Mouse (Mus musculus) neural tube, embryonic 12.5 days (tissue): ENCODE measurements around the gene Plekhg2. TPM values are rescaled to one million over a fixed set of nuclear protein-coding genes. Genes with fewer than 3 reads are reported as not detected.
"Not testable (repeated sequence)": the region's sequence is repeated elsewhere in the genome, so short reads cannot be mapped to it uniquely, and the experiment has no call there.

ENCODE experiments used
- ATAC-seq: fragments of 200-750 bp; cut with Nextera tagmentation; 2 replicates; pipeline ENCODE4 v1.8.0; 2017; ENCODE audit warnings: low read depth, mild to moderate bottlenecking, moderate TSS enrichment, moderate library complexity; ENCODE audit not compliant: low FRiP score
- H3K27ac ChIP-seq: fragments of 300-500 bp; sonication (generic); 2 replicates; pipeline ENCODE4 v1.5.1; 2016
- H3K27me3 ChIP-seq: fragments of 300-500 bp; sonication (generic); replicated peaks from 2 replicates; pipeline ENCODE4 v1.6.1; 2016; ENCODE audit warnings: mild to moderate bottlenecking
- H3K36me3 ChIP-seq: fragments of 300-500 bp; sonication (generic); 2 replicates; pipeline ENCODE4 v1.6.1; 2016; ENCODE audit warnings: mild to moderate bottlenecking
- H3K4me1 ChIP-seq: fragments of 300-500 bp; sonication (generic); 2 replicates; pipeline ENCODE4 v1.6.1; 2016
- H3K4me2 ChIP-seq: fragments of 300-500 bp; sonication (generic); replicated peaks from 2 replicates; pipeline ENCODE4 v1.6.1; 2016; ENCODE audit warnings: mild to moderate bottlenecking
- H3K4me3 ChIP-seq: fragments of 300-500 bp; sonication (generic); 2 replicates; pipeline ENCODE4 v1.5.1; 2016
- H3K9ac ChIP-seq: fragments of 300-500 bp; sonication (generic); 2 replicates; pipeline ENCODE4 v1.6.1; 2016; ENCODE audit warnings: mild to moderate bottlenecking
- H3K9me3 ChIP-seq: fragments of 300-500 bp; sonication (generic); 2 replicates; pipeline ENCODE4 v1.6.1; 2016; ENCODE audit warnings: mild to moderate bottlenecking
- WGBS: fragments of 180-500 bp; shearing (Covaris S2); methylation state at CpG from one replicate; pipeline ENCODE4 v1.1.7; 2016; 5-methylcytosine and 5-hydroxymethylcytosine counted together
- polyA plus RNA-seq: library from polyadenylated mRNA; unstranded; fragments of >200 nt; fragmentation: Nextera tagmentation; extraction: Ambion mirVana; gene quantifications from 2 replicates; pipeline ENCODE4 v1.2.1, GENCODE M21; 2016

The Plekhg2 gene
- polyA plus RNA-seq, 1 experiment from 2014 or later, result 63.3 TPM

- peak overlapping the region; percentile 96 for H3K4me2 ChIP-seq
- H3K9me3 ChIP-seq, result no peaks in the 10 kb centered on the region
- peaks cover 24% of the 10 kb centered on the region for H3K4me1 ChIP-seq
- H3K4me3 ChIP-seq, result peak overlapping the region; percentile 84
- H3K27ac ChIP-seq, result peak overlapping the region; percentile 21; the same call in 1 of the 2 replicates
- H3K36me3 ChIP-seq, result peaks cover 56% of the 10 kb centered on the region
- no peaks in the 10 kb centered on the region for H3K27me3 ChIP-seq
- WGBS, result 7% methylated on average over 22 of the region's 22 CpGs
- H3K9ac ChIP-seq, result peak overlapping the region; percentile 88
- ATAC-seq, result no peak
These were observed 21.0 kb upstream of the Plekhg2 start for GRCm38 (mm10) chr7:28393272-28393951.

DNA sequence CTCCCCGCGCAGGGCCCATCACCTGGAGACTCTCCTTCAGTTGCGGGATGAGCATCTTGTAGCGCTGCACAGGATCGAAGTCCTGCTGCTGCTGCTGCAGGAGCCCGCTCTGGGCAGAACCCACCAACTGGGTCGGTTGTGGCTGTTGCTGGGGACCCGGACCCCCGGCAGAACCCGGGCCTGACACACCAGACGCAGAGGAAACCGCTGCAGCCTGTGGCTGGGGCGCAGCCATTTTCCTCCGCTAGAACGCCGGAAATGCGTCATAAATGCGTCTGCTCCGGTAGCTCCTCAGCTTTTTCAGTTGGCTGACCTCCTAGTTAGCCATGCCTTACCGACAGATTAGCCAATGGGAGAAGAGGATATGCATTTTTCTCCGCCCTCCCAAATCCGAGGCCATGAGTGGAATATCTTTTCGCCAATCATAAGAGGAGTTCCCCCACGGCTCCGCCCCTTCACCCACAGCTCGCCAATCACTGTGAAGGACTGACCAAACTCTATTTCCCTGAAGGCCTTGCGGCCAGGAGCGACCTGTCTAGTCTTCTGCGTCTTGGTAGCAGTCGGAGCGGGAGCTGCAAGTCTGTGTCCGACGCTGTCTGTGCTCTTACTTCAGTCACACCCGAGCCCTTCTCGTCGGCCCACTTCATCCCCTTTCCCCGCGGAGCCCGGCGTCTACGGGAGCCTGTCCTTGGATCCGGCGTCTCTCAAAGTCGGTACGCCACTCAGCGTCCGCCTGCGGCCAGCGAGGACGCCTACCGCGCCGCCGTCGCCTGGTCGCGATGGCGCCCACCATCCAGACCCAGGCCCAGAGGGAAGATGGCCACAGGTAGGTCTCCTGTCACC lies 20.3 kb upstream of the Plekhg2 start, which contains the start of the genes Med29 and Paf1:
TSS of gene Med29 (minus strand) at position 280 of the 843 bp plus-strand sequence.
TSS of gene Paf1 (plus strand) at position 523 of the 843 bp plus-strand sequence.
- peak within 1 kb of the TSS; percentile 21; the same call in 1 of the 2 replicates for H3K27ac ChIP-seq
- peaks cover 24% of the 10 kb centered on the region for H3K4me1 ChIP-seq
- no peaks in the 10 kb centered on the region for H3K27me3 ChIP-seq
- peaks cover 56% of the 10 kb centered on the region for H3K36me3 ChIP-seq
- peak within 1 kb of the TSS; percentile 96 for H3K4me2 ChIP-seq
- peak within 1 kb of the TSS; percentile 84 for H3K4me3 ChIP-seq
- under 1% methylated on average over 58 of the region's 58 CpGs for WGBS
- no peaks in the 10 kb centered on the region for H3K9me3 ChIP-seq
- peak; percentile 98 for ATAC-seq
- H3K9ac ChIP-seq, result peak within 1 kb of the TSS; percentile 88

GRCm38 (mm10) chr7:28390331-28390730 lies 17.9 kb upstream of the Plekhg2 start:
- H3K36me3 ChIP-seq, result peaks cover 52% of the 10 kb centered on the region
- H3K27ac ChIP-seq, result no peak overlapping the region
- H3K4me3 ChIP-seq, result no peak overlapping the region
- WGBS, result 98% methylated on average over 3 of the region's 3 CpGs
- H3K27me3 ChIP-seq, result no peaks in the 10 kb centered on the region
- no peak for ATAC-seq
- no peak overlapping the region for H3K4me2 ChIP-seq
- H3K9me3 ChIP-seq, result no peaks in the 10 kb centered on the region
- H3K9ac ChIP-seq, result no peak overlapping the region
- H3K4me1 ChIP-seq, result peaks cover 24% of the 10 kb centered on the region

DNA sequence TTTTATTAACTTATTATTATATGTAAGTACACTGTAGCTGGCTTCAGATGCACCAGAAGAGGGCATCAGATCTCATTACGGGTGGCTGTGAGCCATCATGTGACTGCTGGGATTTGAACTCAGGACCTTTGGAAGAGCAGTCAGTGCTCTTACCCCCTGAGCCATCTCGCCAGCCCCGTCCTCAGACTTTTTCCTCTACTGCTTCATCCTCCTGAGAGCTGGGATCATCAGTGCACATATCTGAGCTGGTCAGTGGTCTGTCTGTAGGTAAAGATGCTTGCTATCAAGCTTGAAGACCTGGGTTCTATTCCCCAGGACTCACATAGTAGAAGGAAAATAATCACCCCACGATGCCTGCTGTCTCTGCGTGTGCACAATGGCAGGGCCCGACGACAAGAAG lies 15.0 kb upstream of the Plekhg2 start:
- Histone ChIP-seq H3K4me1 (peaks cover 17% of the 10 kb centered on the region), H3K36me3 (peaks cover 46% of the 10 kb centered on the region)
- H3K9ac ChIP-seq, H3K4me3 ChIP-seq, H3K4me2 ChIP-seq, H3K27me3 ChIP-seq, ATAC-seq, H3K9me3 ChIP-seq, H3K27ac ChIP-seq: not testable (repeated sequence)
- 91% methylated on average over 7 of the region's 7 CpGs for WGBS

- Histone ChIP-seq H3K4me1 (peaks cover 19% of the 10 kb centered on the region), H3K36me3 (peaks cover 46% of the 10 kb centered on the region)
- not testable (repeated sequence) for H3K4me2 ChIP-seq, H3K27me3 ChIP-seq, H3K27ac ChIP-seq, H3K4me3 ChIP-seq, H3K9me3 ChIP-seq, H3K9ac ChIP-seq
- 0 out of 2 replicates have a peak, but pooled peaks have one; percentile 17 for ATAC-seq
- 87% methylated on average over 6 of the region's 6 CpGs for WGBS
These were observed 14.5 kb upstream of the Plekhg2 start for GRCm38 (mm10) chr7:28386877-28387276.

- Histone ChIP-seq H3K9me3 (no peaks in the 10 kb centered on the region), H3K4me1 (peaks cover 19% of the 10 kb centered on the region), H3K4me3 (no peak overlapping the region), H3K4me2 (no peak overlapping the region), H3K9ac (no peak overlapping the region), H3K36me3 (peaks cover 46% of the 10 kb centered on the region), H3K27ac (no peak overlapping the region), H3K27me3 (no peaks in the 10 kb centered on the region)
- 34% methylated on average over 4 of the region's 4 CpGs for WGBS
- ATAC-seq, result peak; percentile 76
These were observed 14.1 kb upstream of the Plekhg2 start for GRCm38 (mm10) chr7:28386462-28386861.

DNA sequence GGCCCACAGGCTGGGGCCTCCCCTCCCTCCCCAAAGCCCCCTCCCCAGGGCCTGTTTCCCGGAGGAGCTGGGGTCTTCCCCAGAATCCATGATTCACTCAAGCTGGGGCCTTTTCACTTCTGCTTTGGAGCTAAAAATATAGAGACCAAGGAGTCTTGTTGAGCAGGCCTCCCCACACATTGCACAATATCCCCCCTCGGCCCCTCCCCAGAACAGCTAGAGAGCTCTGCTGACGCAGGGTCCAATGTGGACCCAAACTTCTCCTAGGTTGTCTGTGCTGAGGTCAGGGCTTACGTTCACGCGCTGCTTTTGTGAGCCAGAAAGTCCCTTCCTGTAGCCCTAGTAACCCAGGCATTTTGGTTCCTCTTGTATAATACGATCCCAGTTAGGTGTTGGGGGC lies 13.6 kb upstream of the Plekhg2 start:
- no peak overlapping the region for H3K9ac ChIP-seq
- peaks cover 19% of the 10 kb centered on the region for H3K4me1 ChIP-seq
- 90% methylated on average over 7 of the region's 7 CpGs for WGBS
- H3K4me2 ChIP-seq, result no peak overlapping the region
- H3K27ac ChIP-seq, result no peak overlapping the region
- no peak overlapping the region for H3K4me3 ChIP-seq
- H3K9me3 ChIP-seq, result no peaks in the 10 kb centered on the region
- H3K27me3 ChIP-seq, result no peaks in the 10 kb centered on the region
- ATAC-seq, result no peak; the same call in 1 of the 2 replicates
- peaks cover 46% of the 10 kb centered on the region for H3K36me3 ChIP-seq

DNA sequence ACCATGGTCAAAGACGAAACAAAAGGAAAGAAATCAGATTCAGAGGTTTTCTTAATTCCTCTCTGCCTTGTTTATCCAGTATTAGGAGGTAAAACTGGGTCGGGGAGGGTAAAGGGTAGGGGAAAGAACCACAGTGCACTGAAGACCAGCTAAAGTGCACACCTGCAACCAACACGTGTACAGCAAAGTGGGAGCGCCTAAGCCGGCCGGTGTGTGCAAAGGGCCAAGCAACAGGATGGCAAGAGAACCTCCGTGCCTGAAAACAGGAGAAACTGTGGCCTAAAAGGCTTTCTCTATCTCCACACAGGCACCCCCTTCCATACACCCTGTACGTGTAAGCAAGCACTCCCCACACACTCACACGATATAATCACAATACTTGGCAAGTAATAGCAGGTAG lies 12.8 kb upstream of the Plekhg2 start:
- Histone ChIP-seq H3K27ac (no peak overlapping the region), H3K9ac (no peak overlapping the region), H3K27me3 (no peaks in the 10 kb centered on the region), H3K36me3 (peaks cover 39% of the 10 kb centered on the region), H3K4me1 (peaks cover 20% of the 10 kb centered on the region), H3K9me3 (no peaks in the 10 kb centered on the region), H3K4me3 (no peak overlapping the region), H3K4me2 (no peak overlapping the region)
- WGBS, result 94% methylated on average over 9 of the region's 9 CpGs
- ATAC-seq, result no peak

DNA sequence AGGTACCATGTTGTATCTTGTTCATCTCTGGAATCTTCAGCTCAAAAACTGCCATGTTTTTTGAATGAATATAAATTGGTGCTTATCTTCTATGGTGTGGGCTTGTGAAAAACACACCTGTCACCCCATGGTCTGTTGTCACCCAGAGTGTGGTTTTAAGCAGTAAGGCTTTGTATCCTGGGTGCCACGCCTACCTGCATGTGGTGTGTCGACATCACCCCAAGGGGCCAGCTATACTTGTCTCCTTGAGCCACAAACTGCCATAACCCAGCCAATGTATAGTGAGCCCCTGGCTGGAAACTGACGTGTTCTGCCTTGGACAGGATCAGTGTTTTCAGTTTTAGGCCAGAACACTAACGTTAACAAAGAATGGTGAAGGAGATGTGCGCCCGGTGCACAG lies 11.8 kb upstream of the Plekhg2 start:
- WGBS, result 87% methylated on average over 6 of the region's 6 CpGs
- Histone ChIP-seq H3K4me3 (no peak overlapping the region), H3K27me3 (no peaks in the 10 kb centered on the region), H3K9me3 (no peaks in the 10 kb centered on the region), H3K4me2 (no peak overlapping the region), H3K4me1 (peaks cover 25% of the 10 kb centered on the region), H3K9ac (no peak overlapping the region), H3K27ac (no peak overlapping the region), H3K36me3 (peaks cover 29% of the 10 kb centered on the region)
- ATAC-seq, result no peak

GRCm38 (mm10) chr7:28383606-28384005 lies 11.2 kb upstream of the Plekhg2 start:
- 80% methylated on average over 4 of the region's 4 CpGs for WGBS
- H3K36me3 ChIP-seq, result peaks cover 24% of the 10 kb centered on the region
- H3K4me1 ChIP-seq, result peaks cover 29% of the 10 kb centered on the region
- ATAC-seq, result no peak
- no peaks in the 10 kb centered on the region for H3K27me3 ChIP-seq
- no peaks in the 10 kb centered on the region for H3K9me3 ChIP-seq
- no peak overlapping the region for H3K27ac ChIP-seq
- no peak overlapping the region for H3K9ac ChIP-seq
- no peak overlapping the region for H3K4me3 ChIP-seq
- H3K4me2 ChIP-seq, result no peak overlapping the region

GRCm38 (mm10) chr7:28382981-28383396 lies 10.6 kb upstream of the Plekhg2 start:
- Histone ChIP-seq H3K9me3 (no peaks in the 10 kb centered on the region), H3K9ac (no peak overlapping the region), H3K27ac (no peak overlapping the region), H3K4me3 (no peak overlapping the region), H3K4me1 (peaks cover 35% of the 10 kb centered on the region), H3K27me3 (no peaks in the 10 kb centered on the region; the same call in 1 of the 2 replicates), H3K4me2 (no peak overlapping the region), H3K36me3 (peaks cover 19% of the 10 kb centered on the region)
- WGBS, result 77% methylated on average over 11 of the region's 11 CpGs
- no peak for ATAC-seq

- Histone ChIP-seq H3K36me3 (peaks cover 13% of the 10 kb centered on the region), H3K27ac (0 out of 2 replicates have a peak overlapping the region, but pooled peaks have one; percentile 23), H3K4me2 (peak overlapping the region; percentile 56), H3K4me3 (no peak overlapping the region), H3K27me3 (peaks cover 5% of the 10 kb centered on the region; the same call in 1 of the 2 replicates), H3K9me3 (no peaks in the 10 kb centered on the region), H3K4me1 (peaks cover 40% of the 10 kb centered on the region), H3K9ac (0 out of 2 replicates have a peak overlapping the region, but pooled peaks have one; percentile 40)
- ATAC-seq, result no peak
- WGBS, result 67% methylated on average over 11 of the region's 12 CpGs
These were observed 10.1 kb upstream of the Plekhg2 start for GRCm38 (mm10) chr7:28382347-28382951.
